Comparison of ENCODE assay signal across 8 mouse cellular contexts in the genomic region with DNA sequence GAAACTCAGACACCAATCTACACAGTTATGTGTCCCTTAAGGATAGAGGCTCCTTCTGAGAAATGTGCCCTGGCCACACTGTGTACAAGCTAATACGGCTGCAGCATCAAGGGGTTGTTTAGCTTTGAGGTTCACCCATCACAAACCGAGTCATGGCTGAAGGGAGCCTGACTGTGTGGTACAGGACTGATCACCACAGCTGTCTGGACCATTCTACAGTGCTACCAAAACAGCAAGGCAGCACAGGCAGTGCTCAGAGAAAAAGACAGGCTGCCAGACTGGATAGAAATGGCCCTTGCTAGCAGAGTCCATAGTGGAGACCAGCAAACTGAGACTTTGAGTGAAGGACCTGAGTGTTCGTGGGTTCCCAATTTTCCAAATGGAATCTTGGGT. TPM values are rescaled to one million over a fixed set of nuclear protein-coding genes. Genes with fewer than 3 reads are reported as not detected.
DNase-seq lines count a peak whose midpoint lies in the region; ATAC-seq and TF ChIP-seq lines count a peak whose summit lies in the region.

No protein-coding gene starts in this region.

- H3K9me3 ChIP-seq in liver, embryonic 14.5 days (ENCODE audit: control insufficient read depth, low read length), result no peaks in the 10 kb centered on the region
- H3K9me3 ChIP-seq in stomach, postnatal 0 days (ENCODE audit: control insufficient read depth, low read length), result no peaks in the 10 kb centered on the region

- no peaks in the 10 kb centered on the region for H3K4me1 ChIP-seq in cerebellum, adult 2 months (ENCODE audit: control insufficient read depth, insufficient read depth, low read length)
- peaks cover 20% of the 10 kb centered on the region for H3K4me1 ChIP-seq in thymus, adult 2 months (replicated peaks; ENCODE audit: control insufficient read depth, insufficient read depth, low read length)
- peaks cover 6 to 17% of the 10 kb centered on the region in 2 experiments; a peak in 3 of 4 replicates for H3K4me1 ChIP-seq in liver, embryonic 14.5 days (replicated peaks; ENCODE audit: control insufficient read depth in 2 of 2, insufficient read depth in 2 of 2, low read length in 1 of 2)
- H3K4me1 ChIP-seq in stomach, postnatal 0 days (replicated peaks; ENCODE audit: control insufficient read depth, insufficient read depth), result peaks cover 7% of the 10 kb centered on the region

- peak overlapping the region; percentile 65 for H3K4me2 ChIP-seq in liver, embryonic 14.5 days (ENCODE audit: low read depth)
- peak overlapping the region; percentile 88 for H3K4me2 ChIP-seq in stomach, postnatal 0 days (replicated peaks; ENCODE audit: low read depth)

- peaks cover 5% of the 10 kb centered on the region; the same call in 1 of the 2 replicates for H3K36me3 ChIP-seq in thymus, adult 2 months (ENCODE audit: control insufficient read depth, insufficient read depth, low read length)
- H3K36me3 ChIP-seq in liver, embryonic 14.5 days (replicated peaks; ENCODE audit: control insufficient read depth, insufficient read depth, low read depth), result no peaks in the 10 kb centered on the region
- peaks cover 5% of the 10 kb centered on the region; the same call in 1 of the 2 replicates for H3K36me3 ChIP-seq in stomach, postnatal 0 days (ENCODE audit: control insufficient read depth, insufficient read depth, low read length)

- no peak for TF ChIP-seq CTCF in cerebellum, adult 2 months (IDR thresholded peaks at IDR 0.05; ENCODE audit: borderline replicate concordance, insufficient read depth, low read depth, low read length)
- no peak for TF ChIP-seq CTCF in thymus, adult 2 months (IDR thresholded peaks at IDR 0.05; ENCODE audit: borderline replicate concordance, control insufficient read depth, extremely low read depth, insufficient read depth, low read length, poor library complexity)
- TF ChIP-seq CTCF in liver, embryonic 14.5 days (IDR thresholded peaks at IDR 0.05; ENCODE audit: low read depth), result no peak
- TF ChIP-seq CTCF in stomach, postnatal 0 days (IDR thresholded peaks at IDR 0.05; ENCODE audit: low read depth), result no peak

- peak overlapping the region; percentile 92 for H3K4me3 ChIP-seq in cerebellum, adult 2 months (replicated peaks; ENCODE audit: insufficient read depth, low read depth, low read length)
- peak overlapping the region; percentile 18 for H3K4me3 ChIP-seq in thymus, adult 2 months (ENCODE audit: control insufficient read depth, insufficient read depth, low read length)
- peak overlapping the region; percentile 61 to 67 for H3K4me3 ChIP-seq in liver, embryonic 14.5 days (ENCODE audit: insufficient read depth in 1 of 2, low read depth in 2 of 2, low read length in 2 of 2)
- peak overlapping the region; percentile 87 for H3K4me3 ChIP-seq in stomach, postnatal 0 days (ENCODE audit: low read depth, low read length)

- no peak for DNase-seq in cerebellum, adult 2 months
- DNase-seq in cerebellum, adult 11 months, result no peak
- DNase-seq in thymus, adult 2 months, result no peak
- no peak for DNase-seq in thymus, adult 18-20 months
- DNase-seq in liver, embryonic 14.5 days (ENCODE audit: low read depth in 3 of 3, low spot score in 3 of 3), result no peak
- DNase-seq in stomach, postnatal 0 days (ENCODE audit: low spot score), result no peak
- DNase-seq in frontal cortex, postnatal 36 days (ENCODE audit: low spot score in 2 of 2), result no peak
- DNase-seq in right cerebral cortex, postnatal 10 days (ENCODE audit: low spot score in 2 of 2), result no peak

- H3K9ac ChIP-seq in liver, embryonic 14.5 days (replicated peaks), result peak overlapping the region; percentile 60
- H3K9ac ChIP-seq in stomach, postnatal 0 days (ENCODE audit: low read length), result peak overlapping the region; percentile 88

- TF ChIP-seq EP300 in liver, embryonic 14.5 days (IDR thresholded peaks at IDR 0.05; ENCODE audit: low read depth), result no peak
- TF ChIP-seq EP300 in stomach, postnatal 0 days (optimal IDR thresholded peaks at IDR 0.05), result no peak

- WGBS in cerebellum, adult 2 months, result 35% methylated on average over 3 of the region's 3 CpGs
- 16% methylated on average over 3 of the region's 3 CpGs for WGBS in thymus, adult 2 months
- WGBS in liver, embryonic 14.5 days (ENCODE audit: insufficient replicate concordance), result 22% methylated on average over 3 of the region's 3 CpGs
- 11% methylated on average over 3 of the region's 3 CpGs for WGBS in stomach, postnatal 0 days

- no peak for ATAC-seq in liver, embryonic 14.5 days (ENCODE audit: insufficient read depth)
- no peak for ATAC-seq in stomach, postnatal 0 days (ENCODE audit: low FRiP score, low TSS enrichment)

- no peak for TF ChIP-seq POLR2A in cerebellum, adult 2 months (IDR thresholded peaks at IDR 0.05; ENCODE audit: borderline replicate concordance, insufficient read depth, low read length)
- no peak for TF ChIP-seq POLR2A in thymus, adult 2 months (IDR thresholded peaks at IDR 0.05; ENCODE audit: control insufficient read depth, extremely low read depth, insufficient read depth, low read length, poor library complexity)

- H3K27ac ChIP-seq in cerebellum, adult 2 months (ENCODE audit: insufficient read depth, low read length), result no peak overlapping the region
- H3K27ac ChIP-seq in thymus, adult 2 months (ENCODE audit: control insufficient read depth, insufficient read depth, low read length), result no peak overlapping the region
- no peak overlapping the region for H3K27ac ChIP-seq in liver, embryonic 14.5 days
- peak overlapping the region; percentile 45 for H3K27ac ChIP-seq in stomach, postnatal 0 days (replicated peaks)

- H3K27me3 ChIP-seq in cerebellum, adult 2 months (ENCODE audit: control insufficient read depth, insufficient read depth, low read length), result no peaks in the 10 kb centered on the region
- H3K27me3 ChIP-seq in thymus, adult 2 months (ENCODE audit: control insufficient read depth, insufficient read depth, low read length), result no peaks in the 10 kb centered on the region
- H3K27me3 ChIP-seq in liver, embryonic 14.5 days (ENCODE audit: control insufficient read depth, insufficient read depth, low read length), result no peaks in the 10 kb centered on the region
- no peaks in the 10 kb centered on the region for H3K27me3 ChIP-seq in stomach, postnatal 0 days (ENCODE audit: control insufficient read depth, insufficient read depth, low read length)

RNA-seq across cellular contexts. Expression of gene Cst3, which starts 1.3 kb away (rescaled TPM):
- 1,975 and 2,220 TPM in 2 replicates for polyA plus RNA-seq in cerebellum, adult 2 months (2012; rRNA removed)
- 843 and 1,366 TPM in 2 replicates for polyA plus RNA-seq in thymus, adult 2 months (2012; rRNA removed)
- polyA plus RNA-seq in liver, embryonic 14.5 days (2012; rRNA removed), result 93.7 and 106 TPM in 2 replicates
- 157 and 165 TPM in 2 replicates for polyA plus RNA-seq in liver, embryonic 14.5 days (2014; fragmentation: Nextera tagmentation; extraction: Ambion mirVana)
- polyA plus RNA-seq in stomach, postnatal 0 days (2015; fragmentation: Nextera tagmentation; extraction: Ambion mirVana), result 595 and 599 TPM in 2 replicates

RNA-seq across cellular contexts. Expression of gene 9230104L09Rik, which starts 9.4 kb away (rescaled TPM):
- not detected in 2 replicates for polyA plus RNA-seq in cerebellum, adult 2 months (2012; rRNA removed)
- 0.30 TPM in 1 of 2 replicates, not detected in the other for polyA plus RNA-seq in thymus, adult 2 months (2012; rRNA removed)
- polyA plus RNA-seq in liver, embryonic 14.5 days (2012; rRNA removed), result not detected in 2 replicates
- not detected in 2 replicates for polyA plus RNA-seq in liver, embryonic 14.5 days (2014; fragmentation: Nextera tagmentation; extraction: Ambion mirVana)
- not detected in 2 replicates for polyA plus RNA-seq in stomach, postnatal 0 days (2015; fragmentation: Nextera tagmentation; extraction: Ambion mirVana)

RNA-seq across cellular contexts. Expression of gene Cst9, which starts 39.3 kb away (rescaled TPM):
- not detected in 2 replicates for polyA plus RNA-seq in cerebellum, adult 2 months (2012; rRNA removed)
- 0.44 TPM in 1 of 2 replicates, not detected in the other for polyA plus RNA-seq in thymus, adult 2 months (2012; rRNA removed)
- 0.09 and 0.11 TPM in 2 replicates for polyA plus RNA-seq in liver, embryonic 14.5 days (2012; rRNA removed)
- polyA plus RNA-seq in liver, embryonic 14.5 days (2014; fragmentation: Nextera tagmentation; extraction: Ambion mirVana), result 0.39 TPM in 1 of 2 replicates, not detected in the other
- polyA plus RNA-seq in stomach, postnatal 0 days (2015; fragmentation: Nextera tagmentation; extraction: Ambion mirVana), result not detected in 2 replicates

RNA-seq across cellular contexts. Expression of gene Cst13, which starts 54.3 kb away (rescaled TPM):
- not detected in 2 replicates for polyA plus RNA-seq in cerebellum, adult 2 months (2012; rRNA removed)
- polyA plus RNA-seq in thymus, adult 2 months (2012; rRNA removed), result not detected in 2 replicates
- polyA plus RNA-seq in liver, embryonic 14.5 days (2012; rRNA removed), result not detected in 2 replicates
- not detected in 2 replicates for polyA plus RNA-seq in liver, embryonic 14.5 days (2014; fragmentation: Nextera tagmentation; extraction: Ambion mirVana)
- polyA plus RNA-seq in stomach, postnatal 0 days (2015; fragmentation: Nextera tagmentation; extraction: Ambion mirVana), result 0.17 TPM in 1 of 2 replicates, not detected in the other

Comparison
In these comparisons a context has a peak if more than half of its experiments do, and no peak if none do; other contexts are left out.
1. H3K4me3 ChIP-seq: peak in every context shown above with its lines; median percentile 92 in cerebellum, adult 2 months; 87 in stomach, postnatal 0 days; 64 in liver, embryonic 14.5 days; 18 in thymus, adult 2 months.